Mouse (Mus musculus) monocyte, adult 2 months (primary cell): ENCODE data around the gene B3gat1.

Source experiments
- DNase-seq, 2 experiments: peaks; one replicate each; pipeline ENCODE4 v3.0.0; 2022; ENCODE audit warnings: low spot score in 2 of 2, low read depth in 1 of 2

B3gat1 gene

GRCm38 (mm10) chr9:26776122-26776902 lies 42.8 kb downstream of the B3gat1 start:
- DNase-seq: no peak

GRCm38 (mm10) chr9:26778421-26778820 lies 44.9 kb downstream of the B3gat1 start:
- no peak for DNase-seq

- no peak for DNase-seq
Measured at GRCm38 (mm10) chr9:26783414-26783975, 50.0 kb downstream of the B3gat1 start.

- no peak for DNase-seq
Measured at GRCm38 (mm10) chr9:26792829-26793228, 59.3 kb downstream of the B3gat1 start.

- DNase-seq: no peak
Measured at GRCm38 (mm10) chr9:26798205-26798604, 64.7 kb downstream of the B3gat1 start.

DNA sequence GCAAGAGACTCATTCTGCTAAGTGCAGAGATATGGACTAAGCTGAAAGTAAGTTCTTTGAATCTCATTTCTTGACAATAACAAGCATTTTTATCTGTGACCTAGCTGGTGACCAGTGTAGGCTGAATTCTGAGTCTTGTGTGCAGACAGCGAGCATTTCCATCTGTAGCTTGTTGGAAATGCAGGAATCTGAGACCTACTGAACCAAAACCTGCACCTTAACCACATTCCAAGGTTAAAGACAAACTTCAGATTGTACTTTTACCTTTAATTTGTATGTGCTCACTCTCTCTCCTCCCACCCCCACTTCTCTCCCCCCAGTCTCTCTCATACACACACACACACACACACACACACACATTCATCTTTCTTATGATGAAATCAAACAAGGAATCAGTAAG lies 65.2 kb downstream of the B3gat1 start:
- DNase-seq: no peak

- no peak for DNase-seq
Measured at GRCm38 (mm10) chr9:26800357-26800756, 66.8 kb downstream of the B3gat1 start.

GRCm38 (mm10) chr9:26804321-26804720 lies 70.8 kb downstream of the B3gat1 start:
- no peak for DNase-seq

DNA sequence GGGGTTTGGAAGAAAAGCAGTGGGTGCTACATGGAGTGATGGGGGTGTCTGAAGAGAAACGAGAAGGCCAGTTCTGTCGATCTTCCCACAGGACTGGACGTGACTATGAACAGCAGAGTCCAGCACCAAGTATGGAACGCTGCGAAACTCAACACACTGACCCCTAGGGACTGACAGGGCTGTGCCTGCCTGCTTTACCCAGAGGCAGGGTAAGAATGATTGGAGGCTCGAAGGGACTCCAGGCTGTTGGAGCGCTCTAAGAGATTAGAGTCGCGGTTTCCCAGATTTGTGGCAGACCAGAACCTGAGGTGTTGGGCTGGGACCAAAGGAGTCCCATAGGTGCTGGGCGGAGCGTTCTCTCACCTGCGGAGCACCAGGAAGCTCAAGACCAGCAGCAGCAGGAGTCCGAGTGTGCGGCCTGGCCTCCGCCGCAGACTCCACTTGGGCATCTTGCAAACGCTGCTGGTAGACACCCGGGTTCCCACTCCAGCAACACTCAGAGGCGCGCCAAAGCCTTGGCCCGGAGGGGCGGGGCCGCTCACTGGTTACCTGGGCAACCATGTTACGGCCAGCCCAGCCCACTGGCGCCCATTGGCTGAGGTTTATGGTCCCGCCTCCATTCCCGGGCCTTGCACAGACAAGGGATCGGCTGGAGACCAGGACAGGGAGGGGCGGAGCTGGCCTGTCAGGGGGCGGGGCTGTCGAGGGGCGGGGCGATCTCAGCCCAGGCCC lies 72.6 kb downstream of the B3gat1 start, which contains the start of gene Glb1l2:
TSS of gene Glb1l2 (minus strand) at position 534 of the 732 bp plus-strand sequence.
- peak; percentile 21 to 29 for DNase-seq

DNA sequence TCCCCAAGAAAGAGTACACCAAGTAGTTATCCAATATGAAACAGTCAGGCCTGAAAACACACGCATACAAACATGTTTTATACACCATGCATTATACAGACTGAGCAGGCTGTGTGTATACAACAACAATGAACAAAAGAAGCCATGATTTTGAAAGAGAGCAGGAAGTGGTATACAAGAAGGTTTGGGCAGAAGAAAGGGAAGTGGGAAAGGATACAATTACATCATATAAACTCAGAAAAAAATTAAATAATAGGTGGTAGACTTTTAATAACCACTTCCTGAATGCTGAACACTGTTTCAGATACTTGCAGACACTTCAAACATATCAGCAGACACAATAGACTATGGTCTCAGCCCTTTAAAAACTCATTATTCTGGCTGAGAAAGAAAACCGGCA lies 75.2 kb downstream of the B3gat1 start:
- no peak for DNase-seq
